Mouse (Mus musculus) gastrocnemius, adult 2 months (tissue): ENCODE results near the gene Myh14. TPM values are rescaled to one million over a fixed set of nuclear protein-coding genes. Genes with fewer than 3 reads are reported as not detected.
"Not testable (repeated sequence)": the region's sequence is repeated elsewhere in the genome, so short reads cannot be mapped to it uniquely, and the experiment has no call there.

Source experiments
- DNase-seq: peaks from one replicate; pipeline ENCODE4 v3.0.0; 2022
- H3K27ac ChIP-seq: fragments of 200-600 bp; 2 replicates; pipeline ENCODE4 v1.8.1; 2022; ENCODE audit warnings: mild to moderate bottlenecking
- H3K4me3 ChIP-seq: fragments of 200-600 bp; 2 replicates; pipeline ENCODE4 v1.8.1; 2022; ENCODE audit warnings: mild to moderate bottlenecking, moderate library complexity
- CTCF ChIP-seq: fragments of 200-600 bp; IDR thresholded peaks from 2 replicates; pipeline ENCODE4 v1.8.1; 2022; ENCODE audit warnings: antibody characterized with exemption, mild to moderate bottlenecking, moderate library complexity
- intact Hi-C: fragments of 180-260 bp; cut with DNase I; formaldehyde crosslinking; loops from one replicate; pipeline ENCODE4 v1.15.1; 2025
- long read RNA-seq, 2 experiments: library from polyadenylated mRNA; stranded (forward); transcript quantifications; one replicate each; pipeline ENCODE4 v2.0.0; 2021
- total RNA-seq, 2 experiments: library from RNA; stranded (reverse); gene quantifications; 2 replicates each; pipeline ENCODE4 v1.2.3; 2021

Gene Myh14
- 10 to 100 TPM; 32.0 to 36.7 TPM for total RNA-seq
- long read RNA-seq, experiment 1, full-length matches to known transcripts, result 3 of 61 reads
- long read RNA-seq, experiment 1, partial matches to known transcripts, result 15 of 61 reads
- long read RNA-seq, experiment 1, other reads (novel, unspliced or antisense), result 43 of 61 reads
- long read RNA-seq, experiment 2, full-length matches to known transcripts, result 8 of 93 reads
- long read RNA-seq, experiment 2, partial matches to known transcripts, result 26 of 93 reads
- long read RNA-seq, experiment 2, other reads (novel, unspliced or antisense), result 59 of 93 reads

- H3K27ac ChIP-seq, result peak within 1 kb of the TSS; percentile 90
- H3K4me3 ChIP-seq, result peak within 1 kb of the TSS; percentile 77
- TF ChIP-seq CTCF, result no peak
- intact Hi-C loops, result no loop called here
- DNase-seq, result peak; percentile 96
Measured at GRCm38 (mm10) chr7:44670803-44671202, at the start of gene Myh14. TSS of gene Myh14 (minus strand) at chr7:44670843.

GRCm38 (mm10) chr7:44709881-44710280 is 39.2 kb upstream of the Myh14 start:
- H3K27ac ChIP-seq, result no peak overlapping the region
- intact Hi-C loops, result no loop called here
- H3K4me3 ChIP-seq, result no peak overlapping the region
- DNase-seq, result no peak
- no peak for TF ChIP-seq CTCF

GRCm38 (mm10) chr7:44708574-44708973 is 37.9 kb upstream of the Myh14 start, which contains the start of gene Izumo2:
TSS of gene Izumo2 (plus strand) at chr7:44708742.
- TF ChIP-seq CTCF, result no peak
- no peak within 1 kb of the TSS for H3K4me3 ChIP-seq
- intact Hi-C loops, result no loop called here
- H3K27ac ChIP-seq, result no peak within 1 kb of the TSS
- no peak for DNase-seq

DNA sequence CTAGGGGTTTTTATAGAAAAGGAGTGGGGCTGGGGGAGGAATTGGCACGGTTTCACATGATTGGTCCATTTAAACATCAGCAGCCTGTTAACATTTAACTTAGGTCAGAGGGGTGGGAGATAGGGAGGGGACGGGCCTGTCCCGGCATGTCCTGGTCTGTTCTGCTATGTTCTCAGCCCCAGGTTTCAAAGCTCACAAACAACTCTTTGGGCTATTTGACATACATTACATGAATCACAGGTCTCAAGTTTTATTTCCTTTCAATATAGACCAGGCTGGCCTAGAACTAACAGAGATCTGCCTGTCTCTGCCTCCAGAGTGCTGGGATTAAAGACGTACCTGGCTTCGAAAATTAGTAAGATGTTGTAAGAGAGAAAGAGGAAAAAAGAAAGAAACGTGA is 37.5 kb upstream of the Myh14 start:
- intact Hi-C loops, result not testable (repeated sequence)

DNA sequence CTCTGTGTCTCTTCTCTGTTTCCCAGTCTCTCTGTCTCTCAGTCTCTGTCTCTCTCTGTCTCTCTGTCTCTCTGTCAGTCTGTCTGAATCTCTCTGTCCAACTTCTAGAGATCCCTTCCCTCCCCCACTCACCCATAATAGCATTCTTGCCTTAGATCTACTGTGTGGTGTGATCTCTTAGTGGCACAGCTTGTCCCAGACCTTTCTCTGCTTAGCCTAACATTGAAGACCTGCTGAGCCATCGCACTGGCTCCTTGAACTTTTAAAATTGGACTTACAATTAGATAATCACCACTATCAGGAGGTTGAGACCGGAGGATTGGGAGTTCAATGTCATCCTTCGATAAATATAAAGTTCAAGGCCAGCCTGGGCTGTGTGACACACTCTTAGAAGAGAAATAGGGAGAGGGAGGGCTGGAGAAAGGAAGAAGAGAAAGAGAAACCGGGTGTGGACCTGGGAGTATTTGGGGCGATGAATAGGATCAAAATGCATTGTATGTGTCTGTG is 36.6 kb upstream of the Myh14 start:
- no peak for TF ChIP-seq CTCF
- DNase-seq, result no peak
- no peak overlapping the region for H3K4me3 ChIP-seq
- intact Hi-C loops, result no loop called here
- no peak overlapping the region for H3K27ac ChIP-seq

More for the DNA sequence above, 37.5 kb upstream of the Myh14 start:
- not testable (repeated sequence) for H3K4me3 ChIP-seq, H3K27ac ChIP-seq, DNase-seq

DNA sequence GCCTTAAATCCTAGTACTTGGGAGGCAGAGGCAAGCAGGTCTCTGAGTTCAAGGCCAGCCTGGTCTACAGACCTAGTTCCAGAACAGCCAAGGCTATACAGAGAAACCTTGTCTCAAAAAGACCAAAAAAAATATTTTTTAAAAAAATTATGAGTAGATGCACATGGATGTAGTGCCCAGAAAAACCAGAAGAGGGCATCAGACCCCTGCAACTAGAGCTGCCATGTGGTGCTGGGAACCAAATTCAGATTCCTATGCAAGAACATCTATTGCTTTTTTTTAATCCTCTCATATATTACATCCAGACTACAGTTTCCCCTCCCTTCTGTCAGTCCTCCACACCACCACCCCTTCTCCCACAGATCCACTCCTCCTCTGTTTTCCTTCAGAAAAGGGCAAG is 35.7 kb upstream of the Myh14 start:
- no peak for DNase-seq
- intact Hi-C loops, result no loop called here
- Histone ChIP-seq H3K27ac (no peak overlapping the region), H3K4me3 (no peak overlapping the region)
- no peak for TF ChIP-seq CTCF

DNA sequence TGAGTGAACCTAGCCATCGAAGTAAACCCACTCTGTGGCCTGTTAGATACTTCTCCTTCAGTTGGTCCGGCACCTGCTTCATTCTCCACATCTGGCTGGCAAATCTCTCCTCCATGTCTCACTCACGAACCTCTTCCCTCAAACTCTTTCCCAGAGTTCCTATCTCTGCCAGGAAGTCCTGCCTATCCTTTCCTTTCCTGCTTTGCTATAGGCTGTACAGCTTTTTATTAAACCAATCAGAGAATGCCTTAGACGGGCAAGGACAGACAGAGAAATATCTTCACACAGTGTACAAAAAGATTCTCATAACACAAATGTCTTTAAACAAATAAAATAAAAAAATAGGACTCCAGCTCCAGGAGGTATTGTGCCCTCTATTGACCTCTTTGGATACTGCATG is 34.4 kb upstream of the Myh14 start:
- TF ChIP-seq CTCF, result no peak
- H3K27ac ChIP-seq, result no peak overlapping the region
- no peak for DNase-seq
- intact Hi-C loops, result no loop called here
- no peak overlapping the region for H3K4me3 ChIP-seq

- TF ChIP-seq CTCF, result peak; percentile 78
- DNase-seq, result peak; percentile 32
- intact Hi-C loops, result loop anchor here (5.0 kb wide), 1 partner anchor 37 kb away; no protein-coding TSS in a partner anchor
Measured at GRCm38 (mm10) chr7:44704363-44704762, 33.7 kb upstream of the Myh14 start.

DNA sequence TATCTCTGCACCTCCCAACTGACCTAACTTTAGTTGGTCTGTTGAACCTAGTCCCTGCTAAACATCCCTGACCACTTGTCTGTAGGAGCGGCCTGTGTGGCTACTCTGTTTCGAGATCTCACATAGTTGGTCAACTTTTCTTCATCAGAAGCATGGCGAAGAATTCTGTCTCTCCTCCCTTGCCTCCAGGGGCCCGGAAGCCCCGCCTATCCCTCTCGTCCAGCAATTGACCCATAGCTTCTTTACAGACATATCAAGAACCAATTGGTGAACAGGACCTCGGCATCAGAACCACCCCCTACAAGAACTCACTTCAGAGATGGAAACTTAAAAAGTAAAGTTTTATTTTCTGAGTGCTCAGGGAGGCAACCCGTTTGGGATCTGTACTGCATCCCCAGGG is 32.3 kb upstream of the Myh14 start:
- Histone ChIP-seq H3K27ac (no peak overlapping the region), H3K4me3 (no peak overlapping the region)
- intact Hi-C loops, result loop anchor here (2.0 to 5.0 kb wide), 2 partner anchors 36 to 58 kb away; no protein-coding TSS in a partner anchor
- no peak for DNase-seq
- TF ChIP-seq CTCF, result no peak

More at GRCm38 (mm10) chr7:44704363-44704762, 33.7 kb upstream of the Myh14 start:
- H3K27ac ChIP-seq, result no peak overlapping the region
- H3K4me3 ChIP-seq, result no peak overlapping the region

DNA sequence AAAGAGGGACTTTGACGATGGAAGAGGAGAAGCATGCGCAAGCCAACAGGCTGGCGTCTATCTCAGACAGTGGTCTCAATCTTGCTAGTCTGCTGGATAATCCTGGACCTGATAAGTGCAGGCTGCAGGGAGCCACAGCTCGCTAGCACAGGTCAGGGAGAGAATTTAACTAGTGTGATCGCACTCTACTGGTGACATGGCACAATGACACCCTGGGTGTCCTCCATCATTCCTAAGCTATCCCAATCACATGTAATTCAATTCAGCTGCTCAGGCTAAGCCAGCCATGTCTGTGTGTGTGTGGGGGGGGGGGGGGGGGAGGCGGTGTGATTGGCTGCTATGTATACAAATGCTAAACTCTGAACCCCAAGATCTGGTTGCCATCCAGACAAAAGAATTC is 31.3 kb upstream of the Myh14 start:
- peak; percentile 65 for TF ChIP-seq CTCF
- H3K27ac ChIP-seq, result no peak overlapping the region
- intact Hi-C loops, result loop anchor here (2.0 to 5.0 kb wide), 2 partner anchors 35 to 57 kb away; no protein-coding TSS in a partner anchor
- H3K4me3 ChIP-seq, result no peak overlapping the region
- peak; percentile 31 for DNase-seq

DNA sequence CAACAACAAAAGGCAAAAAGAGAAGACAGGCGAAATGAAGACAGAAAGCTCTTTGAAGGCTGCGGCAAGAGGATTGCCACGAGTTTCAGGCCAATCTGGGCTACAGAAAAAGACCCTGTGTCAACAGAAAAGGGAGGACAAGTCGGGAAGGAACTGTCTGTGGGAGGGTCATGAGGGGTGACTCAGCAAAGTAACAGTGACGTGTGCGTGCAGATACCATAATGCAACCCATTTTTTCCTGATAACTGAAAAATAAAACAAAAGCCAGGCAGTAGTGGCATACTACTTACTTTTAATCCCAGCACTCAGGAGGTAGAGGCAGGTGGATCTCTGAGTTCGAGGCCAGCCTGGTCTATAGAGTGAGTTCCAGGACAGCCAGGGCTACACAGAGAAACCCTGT is 27.3 kb upstream of the Myh14 start:
- TF ChIP-seq CTCF, result no peak
- H3K27ac ChIP-seq, result peak overlapping the region; percentile 83
- H3K4me3 ChIP-seq, result no peak overlapping the region
- no peak for DNase-seq
- intact Hi-C loops, result loop anchor here (5.0 kb wide), 1 partner anchor 41 kb away; no protein-coding TSS in a partner anchor

- intact Hi-C loops, result loop anchor here (5.0 kb wide), 1 partner anchor 40 kb away; no protein-coding TSS in a partner anchor
- TF ChIP-seq CTCF, result no peak
- H3K27ac ChIP-seq, result peak overlapping the region; percentile 83
Measured at GRCm38 (mm10) chr7:44697191-44697710, 26.6 kb upstream of the Myh14 start.

DNA sequence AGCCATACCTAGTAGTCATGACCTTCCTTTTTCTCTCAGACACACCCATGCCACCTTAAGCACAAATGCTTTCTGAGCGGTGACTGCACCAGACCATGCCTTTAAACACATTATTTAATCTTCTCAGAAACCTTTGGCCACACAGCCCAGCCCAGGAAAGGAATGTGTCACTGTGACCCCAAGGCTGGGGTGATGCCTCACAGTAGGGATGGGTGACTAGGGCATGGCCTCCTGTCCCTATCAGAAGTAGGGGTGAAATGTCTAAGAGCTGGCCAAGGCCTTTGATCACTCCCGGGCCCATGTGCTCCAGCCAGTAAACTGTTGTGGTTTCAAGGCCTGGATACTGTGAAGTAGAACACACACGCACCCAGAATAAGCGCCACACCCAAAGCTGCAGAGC is 24.6 kb upstream of the Myh14 start:
- TF ChIP-seq CTCF, result no peak
- H3K4me3 ChIP-seq, result no peak overlapping the region
- intact Hi-C loops, result loop anchor here (5.0 kb wide), 1 partner anchor 38 kb away; no protein-coding TSS in a partner anchor
- no peak for DNase-seq
- no peak overlapping the region for H3K27ac ChIP-seq

More at GRCm38 (mm10) chr7:44697191-44697710, 26.6 kb upstream of the Myh14 start:
- peak overlapping the region; percentile 42 for H3K4me3 ChIP-seq
- DNase-seq, result peak; percentile 92
